Mouse (Mus musculus) common myeloid progenitor, adult 5-6 weeks (primary cell): ENCODE measurements at regions not wholly inside any gene's neighbourhood (a gene's known extent, or its start where the extent isn't known, plus 50 kb on each side); places are given as distances from the start of the nearest gene placed in this dataset.
"Not testable (repeated sequence)": the region's sequence is repeated elsewhere in the genome, so short reads cannot be mapped to it uniquely, and the experiment has no call there.

Experiments
- ATAC-seq: replicated peaks from 2 replicates; pipeline ENCODE4 v1.8.0; 2016; ENCODE audit warnings: low read depth, mild to moderate bottlenecking, moderate TSS enrichment, inconsistent platforms; ENCODE audit not compliant: poor library complexity, severe bottlenecking

- ATAC-seq, result no peak
Observed at GRCm38 (mm10) chr16:30681421-30681820, 81.9 kb downstream of the Fam43a start.

- ATAC-seq, result no peak
Observed at GRCm38 (mm10) chr16:30683986-30684385, 84.5 kb downstream of the Fam43a start.

GRCm38 (mm10) chr16:30686536-30686935, 87.0 kb downstream of the Fam43a start:
- peak; percentile 74 for ATAC-seq

GRCm38 (mm10) chr16:30687225-30687624, 87.7 kb downstream of the Fam43a start:
- ATAC-seq, result no peak

GRCm38 (mm10) chr16:30687682-30688081, 88.2 kb downstream of the Fam43a start:
- ATAC-seq, result no peak

- ATAC-seq, result no peak
Observed at GRCm38 (mm10) chr16:30690531-30690930, 91.0 kb downstream of the Fam43a start.

GRCm38 (mm10) chr16:30691964-30692363, 92.4 kb downstream of the Fam43a start:
- no peak for ATAC-seq

- ATAC-seq, result no peak
Observed at GRCm38 (mm10) chr16:30692541-30693141, 93.1 kb downstream of the Fam43a start.

- no peak for ATAC-seq
Observed at GRCm38 (mm10) chr16:30693206-30693605, 93.7 kb downstream of the Fam43a start.

- ATAC-seq, result no peak
Observed at GRCm38 (mm10) chr16:30693839-30694527, 94.5 kb downstream of the Fam43a start.

GRCm38 (mm10) chr16:30695691-30696090, 96.2 kb downstream of the Fam43a start:
- no peak for ATAC-seq

GRCm38 (mm10) chr16:30697209-30697608, 97.7 kb downstream of the Fam43a start:
- no peak for ATAC-seq

GRCm38 (mm10) chr16:30697806-30698205, 98.3 kb downstream of the Fam43a start:
- no peak for ATAC-seq

GRCm38 (mm10) chr16:30703831-30704230, 104.3 kb downstream of the Fam43a start:
- ATAC-seq, result no peak

- no peak for ATAC-seq
Observed at GRCm38 (mm10) chr16:30709501-30709900, 110.0 kb downstream of the Fam43a start.

GRCm38 (mm10) chr16:30709975-30710374, 110.5 kb downstream of the Fam43a start:
- no peak for ATAC-seq

GRCm38 (mm10) chr16:30712570-30712969, 113.0 kb downstream of the Fam43a start:
- no peak for ATAC-seq

- ATAC-seq, result not testable (repeated sequence)
Observed at GRCm38 (mm10) chr16:30717577-30717976, 118.1 kb downstream of the Fam43a start.

GRCm38 (mm10) chr16:30720791-30721190, 121.3 kb downstream of the Fam43a start:
- no peak for ATAC-seq

GRCm38 (mm10) chr16:30721223-30721622, 121.7 kb downstream of the Fam43a start:
- ATAC-seq, result no peak

GRCm38 (mm10) chr16:30722372-30722771, 122.8 kb downstream of the Fam43a start:
- ATAC-seq, result peak; percentile 54; the same call in 1 of the 2 replicates

GRCm38 (mm10) chr16:30724591-30724990, 125.1 kb downstream of the Fam43a start:
- ATAC-seq, result no peak
